Mouse (Mus musculus): Measurements from ENCODE around the gene Ccr4.
"Not testable (repeated sequence)": the region's sequence is repeated elsewhere in the genome, so short reads cannot be mapped to it uniquely, and the experiment has no call there.

Gene Ccr4

DNA sequence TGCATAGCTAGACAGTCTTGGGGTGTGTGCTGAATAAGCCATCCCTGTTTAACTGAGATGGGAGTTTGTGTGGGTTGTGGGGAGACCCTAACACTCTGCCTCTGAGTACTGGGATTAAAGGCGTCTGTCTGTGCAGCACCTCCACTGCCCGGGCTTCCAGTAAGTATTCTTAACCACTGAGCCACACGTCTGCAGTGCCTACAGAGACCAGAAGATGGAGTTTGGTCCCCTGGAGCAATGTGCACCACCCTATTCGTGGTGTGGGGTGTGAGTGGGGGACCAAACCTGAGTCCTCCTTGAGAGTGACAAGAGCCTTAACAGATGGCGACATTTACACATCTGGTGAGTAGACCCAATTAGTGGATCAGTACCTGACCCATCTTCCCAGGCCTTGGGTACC is 17.3 kb upstream of the Ccr4 start:
- DNase-seq, result no peak

DNA sequence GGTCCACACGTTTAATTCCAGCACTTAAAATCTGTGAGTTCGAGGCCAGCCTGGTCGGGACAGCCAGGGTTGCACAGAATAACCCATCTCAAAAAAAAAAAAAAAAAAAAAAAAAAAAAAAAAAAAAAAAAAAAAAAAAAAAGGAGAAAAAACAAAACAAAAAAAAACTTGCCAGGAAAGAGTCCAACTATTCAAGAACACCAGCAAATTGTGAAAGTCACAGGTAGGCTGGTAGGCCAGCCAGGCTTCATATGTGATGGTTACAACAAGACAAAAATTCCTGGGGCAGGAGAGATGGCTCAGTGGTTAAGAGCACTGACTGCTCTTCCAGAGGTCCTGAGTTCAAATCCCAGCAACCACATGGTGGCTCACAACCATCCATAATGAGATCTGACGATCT is 15.8 kb upstream of the Ccr4 start:
- DNase-seq, result not testable (repeated sequence)

DNA sequence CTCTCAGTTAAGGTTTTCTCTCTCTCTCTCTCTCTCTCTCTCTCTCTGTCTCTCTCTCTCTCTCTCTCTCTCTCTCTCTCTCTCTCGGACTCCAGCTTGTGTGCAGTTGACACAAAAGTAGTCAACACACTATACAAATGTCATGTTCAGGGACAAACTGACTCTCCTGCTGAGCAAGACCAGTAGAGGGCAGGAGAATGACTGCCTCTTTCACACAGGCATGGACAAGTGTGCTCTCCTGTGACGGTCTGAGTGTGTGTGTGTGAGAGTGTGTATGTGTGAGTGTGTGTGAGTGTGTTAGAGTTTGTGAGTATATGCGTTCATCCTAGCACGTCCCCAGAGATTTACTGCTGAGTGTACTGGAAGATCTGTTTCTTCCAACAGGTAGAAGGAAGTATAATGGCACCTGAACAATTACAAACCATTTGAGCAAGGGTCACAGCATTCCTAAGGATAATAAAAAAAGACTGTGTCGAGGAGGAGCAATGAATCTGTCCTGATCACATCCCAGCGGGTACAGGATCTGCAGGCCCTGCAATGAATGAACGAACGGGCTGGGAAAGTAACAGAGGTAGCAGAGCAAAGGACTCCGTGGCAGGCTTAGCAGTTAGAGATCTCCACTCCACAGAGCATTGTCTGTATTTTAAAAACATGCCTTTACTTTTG is 14.2 kb upstream of the Ccr4 start:
- DNase-seq, result no peak

DNA sequence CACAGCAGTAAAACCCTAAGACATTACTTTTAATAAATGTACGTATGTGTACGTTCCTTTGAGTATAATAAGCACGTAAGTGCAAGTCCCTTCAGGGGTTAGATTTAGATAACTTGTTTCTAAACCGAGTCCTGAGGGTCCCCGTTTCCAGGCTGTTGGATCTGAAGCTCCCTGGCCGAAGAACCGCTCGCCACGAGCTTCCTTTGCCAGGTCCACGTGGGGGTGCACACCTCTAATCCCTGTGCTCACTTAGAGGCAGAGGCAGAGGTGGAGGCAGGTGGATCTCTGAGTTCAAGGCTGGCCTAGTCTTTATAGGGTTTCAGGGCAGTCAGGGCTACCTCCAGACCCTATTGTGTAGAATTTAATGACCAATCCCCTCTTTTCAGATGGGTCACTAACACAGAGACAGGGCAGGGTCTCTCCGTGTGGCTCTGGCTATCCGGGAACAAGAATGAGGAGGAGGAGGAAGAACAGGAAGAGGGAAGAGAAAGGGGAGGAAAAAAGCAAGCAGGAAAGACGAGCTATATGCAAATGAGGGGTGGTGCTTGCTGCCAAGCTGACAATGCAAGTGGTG is 13.3 kb upstream of the Ccr4 start:
- DNase-seq, result no peak

DNA sequence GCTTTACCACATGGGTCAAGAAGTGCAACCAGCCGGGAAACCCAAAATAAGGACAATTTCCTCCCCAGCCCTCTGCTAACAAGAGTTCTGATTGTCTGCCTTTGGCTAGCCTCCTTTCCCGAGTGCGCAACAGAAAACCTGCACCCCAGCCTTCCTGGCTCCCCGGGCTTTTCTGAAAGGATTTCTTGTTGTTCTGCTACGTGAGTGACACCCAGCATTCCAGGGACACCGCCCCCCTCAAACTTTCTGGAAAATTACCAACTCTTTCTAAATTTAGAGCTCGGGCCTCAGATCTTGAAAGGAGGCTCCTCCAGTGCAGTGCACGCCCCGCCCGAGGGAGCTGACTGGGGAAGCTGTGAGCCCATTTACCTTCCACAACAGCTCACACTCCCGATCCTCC is 10.6 kb upstream of the Ccr4 start, which contains the start of gene C130032M10Rik:
Gene C130032M10Rik (plus strand): TSS at position 334 of the 400 bp plus-strand sequence.
- DNase-seq, result no peak

DNA sequence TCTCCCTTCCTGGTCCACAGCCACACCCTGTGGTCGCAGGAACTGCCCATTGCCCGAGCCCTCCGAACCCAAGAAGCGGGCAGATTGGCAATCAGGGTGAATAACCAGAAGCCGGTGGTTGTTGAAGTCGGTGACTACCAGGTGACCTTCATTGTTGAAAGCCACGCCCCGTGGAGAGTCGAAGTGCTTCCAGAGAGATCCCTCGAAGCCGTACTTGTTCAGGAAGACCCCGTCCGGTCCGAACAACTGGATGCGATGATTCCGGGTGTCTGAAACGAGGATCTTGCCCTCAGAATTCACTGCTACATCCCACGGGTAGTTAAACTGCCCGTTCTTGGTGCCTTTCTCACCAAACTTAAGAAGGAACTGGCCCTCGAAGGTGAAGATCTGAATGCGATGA is 8.1 kb upstream of the Ccr4 start:
- no peak for DNase-seq

DNA sequence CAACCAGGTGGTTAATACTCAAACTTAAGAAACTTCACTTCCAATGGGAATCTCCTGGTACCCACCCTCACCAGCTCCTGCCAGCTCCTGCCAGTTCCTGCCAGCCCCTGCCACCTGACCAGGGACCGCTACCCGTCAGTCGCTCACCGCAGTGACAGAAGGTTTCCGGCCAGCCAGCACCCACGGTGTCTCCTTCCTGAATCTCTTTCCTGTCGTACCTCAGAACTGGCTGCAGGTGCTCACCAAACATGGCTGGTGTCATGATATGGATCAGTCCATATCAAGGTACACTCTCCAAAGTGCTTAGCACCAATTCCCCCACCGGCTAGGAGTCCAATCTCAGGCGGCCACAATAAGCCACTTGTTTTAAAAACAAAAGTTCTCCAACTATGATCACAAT is 5.1 kb upstream of the Ccr4 start:
- DNase-seq, result no peak

DNA sequence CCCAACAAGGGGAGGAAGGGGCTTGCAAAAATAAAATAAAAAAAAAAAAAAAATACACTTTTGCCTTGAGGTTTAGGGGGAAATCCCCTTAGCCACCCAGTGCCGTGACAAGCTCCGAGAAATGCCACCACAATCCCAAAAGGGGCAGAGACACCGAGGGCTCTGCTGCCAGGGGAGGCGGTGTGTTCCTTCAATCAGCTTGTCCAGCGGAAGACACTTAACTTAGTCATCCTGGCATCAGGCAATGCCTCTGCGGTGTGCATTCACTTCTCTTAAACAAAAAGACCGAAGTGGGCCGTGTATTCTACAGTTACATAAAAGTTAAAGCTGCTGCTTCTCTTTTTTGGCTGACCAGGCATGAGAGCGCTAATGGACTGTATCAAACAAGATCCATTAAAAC is 2.7 kb upstream of the Ccr4 start:
- DNase-seq, result no peak

DNA sequence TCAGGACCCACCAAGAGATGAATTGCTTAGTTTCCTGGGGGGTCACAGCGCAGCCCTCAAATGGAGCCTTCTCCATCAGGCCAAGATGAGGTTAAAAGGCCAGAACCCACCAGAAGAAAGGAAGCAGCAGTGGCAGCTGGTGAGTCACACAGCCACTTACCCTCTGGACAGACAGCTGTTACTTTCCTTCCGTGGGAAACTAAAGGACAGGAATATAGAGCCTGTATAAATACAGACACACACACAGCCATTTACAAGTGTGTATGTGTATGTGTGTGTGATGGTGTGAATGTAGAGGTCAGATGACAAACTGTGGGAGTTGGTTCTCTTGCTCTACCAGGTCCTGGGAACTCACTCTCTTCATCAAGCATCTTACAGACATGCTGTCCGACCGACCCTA is 1.8 kb upstream of the Ccr4 start:
- DNase-seq, result no peak

DNA sequence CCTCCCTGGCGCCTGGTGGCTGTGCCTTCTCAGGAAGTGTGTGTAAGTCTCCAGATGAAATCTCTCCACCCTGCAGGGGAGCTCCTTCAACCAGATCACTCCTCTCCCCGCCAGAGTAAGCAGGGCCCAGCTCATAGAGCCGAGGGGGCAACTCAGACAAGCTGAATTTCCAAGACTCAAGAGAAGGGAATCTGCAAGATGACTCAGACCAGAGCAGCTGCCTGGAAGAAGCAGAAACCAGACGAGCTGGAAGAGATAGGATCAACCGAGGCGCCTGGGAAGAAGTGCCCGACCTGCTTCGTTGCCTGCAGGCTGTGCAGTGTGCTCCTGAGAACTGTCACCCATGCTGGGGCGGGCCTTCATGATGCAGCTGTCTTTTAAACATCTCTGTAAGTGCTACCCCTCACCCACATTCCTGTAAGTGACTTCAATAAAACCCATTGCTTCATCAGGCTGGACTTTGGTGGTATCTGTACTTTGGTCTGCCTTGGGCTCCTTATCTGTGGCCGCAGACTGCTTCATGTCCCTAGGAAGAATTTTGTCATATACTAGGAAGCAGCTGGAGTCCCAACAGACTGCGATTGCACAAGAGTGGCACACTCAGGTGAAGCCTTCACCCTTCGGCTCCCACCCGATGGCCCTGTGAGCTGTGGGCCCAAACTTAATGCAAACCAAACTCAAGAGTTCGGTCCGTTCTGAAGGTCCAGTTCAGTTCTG is 1.8 kb downstream of the Ccr4 start:
- no peak for DNase-seq

DNA sequence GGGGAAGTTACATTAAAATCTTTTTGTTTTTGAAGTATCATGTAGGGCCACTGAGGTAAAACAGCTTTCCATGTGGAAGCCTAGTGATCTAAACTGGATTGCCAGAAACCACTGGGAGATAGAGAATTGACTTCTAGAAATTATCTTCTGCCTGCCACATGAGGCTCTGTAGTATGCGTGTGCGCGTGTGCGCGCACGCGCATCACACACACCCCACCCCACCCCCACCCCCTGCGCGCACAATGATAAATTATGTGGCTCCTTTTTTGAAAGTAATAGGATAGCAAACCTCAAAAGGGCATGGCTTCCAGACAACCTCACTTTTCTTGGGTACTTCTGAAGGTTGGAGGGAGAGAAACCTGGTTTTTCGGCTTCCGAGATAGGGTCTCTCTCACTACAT is 2.8 kb downstream of the Ccr4 start:
- no peak for DNase-seq

DNA sequence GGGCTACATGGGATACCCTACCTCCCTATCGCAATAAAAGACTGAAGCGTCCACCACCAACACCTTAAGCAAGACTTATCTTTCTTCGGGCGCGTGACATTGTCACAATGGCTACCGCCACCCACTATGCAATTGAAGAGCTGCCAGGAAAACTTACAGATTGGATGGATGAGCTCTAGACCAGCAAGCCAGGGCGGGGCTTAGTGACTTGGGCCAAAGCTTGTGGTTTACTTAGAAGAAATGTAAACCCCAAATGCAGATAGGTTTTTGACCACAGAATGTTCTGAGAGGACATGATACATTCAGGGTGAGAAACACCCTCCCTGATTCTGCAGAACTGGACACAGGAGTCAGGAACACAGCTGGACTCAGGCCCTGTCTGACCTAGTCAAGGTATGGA is 3.6 kb downstream of the Ccr4 start:
- DNase-seq, result no peak

DNA sequence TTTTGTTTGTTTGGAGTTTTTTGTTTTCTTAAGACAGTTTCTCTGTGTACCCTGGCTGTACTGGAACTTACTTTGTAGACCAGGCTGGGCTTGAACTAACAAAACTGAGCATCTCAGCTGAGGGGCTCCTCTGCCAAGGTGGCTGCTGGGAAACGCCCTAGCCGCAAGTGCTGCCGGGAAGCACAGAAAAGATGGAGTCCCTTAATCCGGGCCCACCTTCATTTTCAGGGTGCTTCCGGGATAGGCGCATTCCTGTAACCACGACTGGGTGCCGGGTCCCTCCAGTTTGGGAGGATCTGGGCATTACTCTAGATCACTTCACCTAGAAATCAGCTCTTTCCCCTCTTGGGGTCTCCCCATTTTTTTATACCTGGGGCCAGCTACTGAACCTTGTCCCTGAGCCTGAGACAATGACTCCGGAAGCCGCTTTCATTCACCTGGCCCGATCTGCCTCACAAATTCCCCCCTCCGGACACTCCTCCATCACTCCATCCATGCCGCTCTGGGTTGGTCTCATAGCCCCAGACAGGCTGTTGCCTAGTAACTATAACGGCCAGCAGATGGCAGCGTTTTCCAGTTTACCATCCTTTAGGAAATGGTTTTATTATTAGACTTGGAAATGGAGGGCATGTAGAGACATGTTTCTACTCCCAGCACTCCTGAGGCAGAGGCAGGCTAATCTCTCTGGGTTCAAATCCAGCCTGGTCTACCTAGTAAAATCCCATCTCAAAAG is 4.8 kb downstream of the Ccr4 start:
- peak; percentile 31 to 65 for DNase-seq

DNA sequence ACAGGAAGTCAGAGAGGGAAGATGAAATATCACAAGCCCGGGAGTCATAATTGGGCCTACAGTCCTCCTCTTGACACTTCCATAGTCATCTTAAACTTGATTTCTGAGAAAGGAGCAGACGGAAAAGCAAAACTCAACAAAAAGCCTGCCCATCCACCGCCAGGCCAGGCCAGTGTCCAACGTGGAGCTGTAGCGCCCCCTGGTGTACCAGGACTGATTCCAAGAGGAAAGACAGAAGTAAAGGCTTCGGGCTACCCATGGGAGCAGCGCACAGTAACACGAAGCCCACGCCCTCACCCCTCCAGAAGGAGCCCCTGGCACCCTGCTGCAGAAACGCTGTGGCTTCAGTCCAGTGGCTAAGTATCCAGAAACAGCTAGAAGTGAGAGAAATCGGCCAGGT is 6.5 kb downstream of the Ccr4 start:
- DNase-seq, result peak; percentile 67 to 85

DNA sequence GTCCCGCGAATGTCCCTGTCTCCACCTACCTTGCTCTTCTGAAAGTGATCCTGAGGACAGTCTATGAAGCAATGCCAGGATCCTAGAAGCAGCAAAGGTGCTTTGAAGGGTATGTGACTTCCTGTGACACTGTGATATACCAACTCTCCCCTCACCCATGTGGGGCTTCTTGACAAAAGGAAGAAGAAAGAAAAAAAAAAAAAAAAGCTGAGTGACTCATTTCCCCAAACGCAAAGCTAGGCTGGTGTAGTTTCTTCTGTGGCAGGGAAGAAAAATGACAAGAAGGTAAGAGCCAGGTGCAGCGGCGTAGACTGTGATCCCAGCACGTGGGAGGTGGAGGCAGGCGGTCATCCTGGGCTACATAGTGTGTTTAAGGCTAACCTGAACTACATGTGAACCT is 8.2 kb downstream of the Ccr4 start:
- no peak for DNase-seq

DNA sequence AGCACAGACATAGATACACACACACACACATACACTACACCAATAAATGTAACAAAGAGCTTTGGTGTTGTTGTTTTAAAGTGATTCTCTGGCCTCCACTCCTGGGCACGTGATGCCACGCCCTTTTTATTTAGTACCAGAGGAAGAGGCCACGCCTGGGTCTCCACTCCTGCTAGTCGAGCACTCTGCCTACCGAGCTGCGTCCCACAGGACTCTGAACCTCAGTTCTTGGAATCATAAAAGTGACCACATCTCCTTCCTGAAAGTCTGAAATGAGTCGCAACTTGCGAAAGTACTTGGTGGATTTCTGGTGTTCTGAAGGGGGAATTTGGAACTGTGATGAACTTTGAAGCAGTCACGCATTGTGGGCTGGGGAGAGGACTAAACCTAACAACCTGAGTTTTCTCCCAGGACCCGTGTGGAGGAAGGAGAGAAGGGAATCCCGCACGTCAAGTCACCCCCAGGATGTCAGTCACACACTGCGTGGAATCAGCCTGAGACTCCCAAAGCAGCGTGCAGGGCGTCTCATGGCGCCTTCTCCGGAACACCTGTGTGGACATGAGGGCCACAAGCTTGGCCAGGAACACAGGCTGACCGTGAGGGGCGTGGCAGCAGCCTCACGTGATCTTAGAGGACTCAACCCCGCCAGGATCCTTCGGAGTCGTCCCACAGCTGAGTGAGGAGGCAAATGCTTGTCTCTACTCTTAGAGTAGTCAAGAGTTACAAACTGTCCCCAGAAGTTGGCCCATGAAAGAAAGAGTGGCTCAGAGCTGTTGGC is 17.0 kb downstream of the Ccr4 start:
- DNase-seq, result no peak

DNA sequence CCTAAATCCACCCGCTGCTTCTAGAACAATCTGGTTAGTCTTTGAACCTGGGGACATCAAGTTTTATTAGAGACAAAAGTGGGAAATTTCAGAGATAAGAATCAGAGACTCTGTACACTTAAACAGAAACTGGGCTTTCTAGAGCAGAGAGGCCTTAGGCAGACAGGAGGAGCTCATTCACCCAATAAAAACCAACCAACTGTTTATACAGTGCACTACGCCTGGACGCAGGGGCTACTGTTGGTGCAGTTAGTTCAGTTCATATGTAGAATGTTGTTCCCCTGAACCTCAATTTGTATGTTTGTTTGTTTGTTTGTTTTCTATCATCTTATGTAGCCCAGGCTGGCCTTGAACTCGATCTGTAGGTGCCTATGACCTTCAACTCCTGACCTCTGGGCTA is 17.9 kb downstream of the Ccr4 start:
- no peak for DNase-seq

DNA sequence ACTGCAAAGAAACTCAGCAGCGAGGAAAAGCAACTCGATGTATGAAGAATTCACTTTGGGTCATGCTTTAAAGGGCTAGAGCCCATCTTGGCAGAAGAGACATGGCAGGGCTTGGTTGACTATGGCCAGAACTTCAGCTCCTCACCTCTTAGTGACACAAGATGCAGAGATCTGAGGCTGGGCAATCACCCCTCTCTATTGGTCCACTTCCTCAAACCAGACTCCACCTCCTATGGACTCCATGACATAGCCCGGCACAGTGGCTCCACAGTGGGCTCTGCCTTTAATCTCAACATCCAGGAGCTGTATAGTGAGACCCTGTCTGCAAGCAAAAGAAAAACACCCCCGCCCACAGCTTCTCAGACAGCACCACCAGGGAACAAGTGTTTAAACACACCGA is 19.9 kb downstream of the Ccr4 start:
- DNase-seq, result no peak

DNA sequence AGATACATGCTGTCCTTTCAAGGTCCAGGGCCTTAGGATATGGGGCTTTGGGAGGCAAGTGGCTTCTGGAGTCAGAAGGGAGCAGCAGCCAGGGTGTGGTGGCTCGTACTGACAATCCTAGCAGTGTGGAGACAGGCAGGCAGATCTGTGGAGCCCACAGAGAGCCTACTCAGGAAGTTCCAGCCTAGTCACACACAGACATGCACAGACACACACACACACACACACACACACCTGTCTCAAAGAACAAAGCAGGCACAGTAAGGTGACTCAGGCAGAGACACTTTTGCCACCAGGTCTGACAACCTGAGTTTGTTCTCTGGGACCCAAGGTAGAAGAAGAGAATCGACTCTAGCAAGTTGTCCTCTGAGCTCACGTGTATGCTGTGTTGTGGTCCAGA is 23.8 kb downstream of the Ccr4 start:
- DNase-seq, result no peak

DNA sequence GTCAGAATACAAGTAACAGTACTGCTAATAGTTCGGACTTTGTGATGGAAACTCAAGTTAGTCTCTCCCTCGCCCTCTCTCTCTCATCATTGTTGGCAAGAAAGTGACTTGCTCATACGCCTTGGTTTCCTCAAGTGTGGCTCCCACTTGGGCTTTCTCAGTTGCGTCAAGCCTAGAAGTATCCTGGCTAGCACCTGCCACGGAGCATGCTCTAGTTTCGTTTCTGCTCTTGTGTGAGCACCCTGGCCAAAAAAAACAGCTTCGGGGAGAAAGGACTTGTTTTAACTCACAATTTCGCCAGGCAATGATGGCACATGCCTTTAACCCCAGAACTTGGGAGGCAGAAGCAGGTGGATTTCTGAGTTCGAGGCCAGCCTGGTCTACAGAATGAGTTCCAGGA is 27.7 kb downstream of the Ccr4 start:
- no peak for DNase-seq

DNA sequence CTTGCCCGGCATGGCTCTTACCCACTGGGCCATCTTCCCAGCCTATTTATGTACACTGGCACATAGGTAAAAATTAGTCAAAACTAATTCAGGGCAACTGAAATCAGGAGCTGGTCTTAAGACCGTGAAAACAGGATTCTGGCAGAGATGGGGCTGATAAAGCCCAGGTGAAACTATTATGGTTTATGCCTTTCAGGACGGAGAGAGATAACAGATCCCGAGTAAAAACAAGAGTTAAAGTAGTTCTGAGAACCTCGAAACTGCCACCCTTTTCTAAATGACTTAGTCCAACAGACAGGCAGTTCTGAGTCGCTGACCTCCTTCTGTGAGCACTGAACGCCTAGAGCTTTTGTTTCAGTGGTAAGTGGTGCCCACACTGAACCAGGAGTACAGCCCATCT is 32.8 kb downstream of the Ccr4 start:
- DNase-seq, result no peak

DNA sequence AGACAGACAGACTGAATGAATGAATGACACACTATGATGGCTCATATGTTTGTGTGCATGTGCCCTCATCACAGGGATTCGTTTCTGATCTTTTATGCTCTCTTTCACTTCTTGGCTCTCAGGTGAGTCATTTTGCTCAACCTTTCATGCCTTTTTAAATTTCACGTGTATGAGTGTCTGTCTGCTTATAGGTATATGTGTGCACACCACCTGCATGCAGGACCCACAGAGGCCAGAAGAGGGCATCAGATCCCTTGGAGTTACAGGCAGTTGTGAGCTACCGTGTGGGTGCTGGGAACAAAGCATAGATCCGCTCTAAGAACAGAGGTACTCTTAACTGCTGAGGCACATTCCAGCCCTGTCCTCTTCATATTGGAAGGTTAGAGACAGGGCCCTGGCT is 36.0 kb downstream of the Ccr4 start:
- DNase-seq, result no peak

DNA sequence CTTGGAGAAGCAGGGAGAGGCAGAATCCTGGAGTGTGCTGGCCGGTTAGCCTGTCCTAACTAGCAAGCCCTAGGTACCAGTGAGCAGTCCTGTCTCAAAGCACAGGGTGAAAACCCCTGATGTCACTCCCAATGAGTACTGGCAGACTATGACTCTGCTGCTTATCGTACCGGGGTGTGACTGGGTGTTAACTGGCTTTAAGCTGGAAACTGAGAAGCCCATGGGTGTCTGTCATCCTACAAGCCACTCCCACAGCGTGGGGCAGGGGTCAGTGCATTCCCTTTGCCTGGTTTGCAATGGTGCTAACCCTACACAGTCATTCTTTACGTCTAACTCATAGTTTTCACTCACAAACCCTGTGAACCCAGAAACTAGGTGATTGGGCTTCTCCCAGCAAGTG is 36.5 kb downstream of the Ccr4 start:
- no peak for DNase-seq
